Mouse (Mus musculus) embryonic facial prominence, embryonic 10.5 days (tissue): Measurements from ENCODE around the gene Fhod1. TPM values are rescaled to one million over a fixed set of nuclear protein-coding genes. Genes with fewer than 3 reads are reported as not detected.
A peak's percentile ranks its signal among the peaks of the same experiment; 100 is the strongest.
"Not testable (repeated sequence)": the region's sequence is repeated elsewhere in the genome, so short reads cannot be mapped to it uniquely, and the experiment has no call there.

Experiments
- DNase-seq: peaks from one replicate; pipeline ENCODE4 v3.0.0-alpha.2; 2017; ENCODE audit warnings: low spot score
- H3K27ac ChIP-seq: fragments of 300-500 bp; sonication (generic); replicated peaks from 2 replicates; pipeline ENCODE4 v1.5.1; 2016; ENCODE audit warnings: mild to moderate bottlenecking
- H3K27me3 ChIP-seq: fragments of 300-500 bp; sonication (generic); replicated peaks from 2 replicates; pipeline ENCODE4 v1.6.1; 2016; ENCODE audit warnings: low read depth, mild to moderate bottlenecking; ENCODE audit not compliant: poor library complexity, severe bottlenecking
- H3K36me3 ChIP-seq: fragments of 300-500 bp; sonication (generic); replicated peaks from 2 replicates; pipeline ENCODE4 v1.6.1; 2016; ENCODE audit warnings: mild to moderate bottlenecking, moderate library complexity
- H3K4me1 ChIP-seq: fragments of 300-500 bp; sonication (generic); 2 replicates; pipeline ENCODE4 v1.6.1; 2016
- H3K4me3 ChIP-seq: fragments of 300-500 bp; sonication (generic); 2 replicates; pipeline ENCODE4 v1.5.1; 2016; ENCODE audit warnings: mild to moderate bottlenecking, moderate library complexity
- H3K9me3 ChIP-seq: fragments of 300-500 bp; sonication (generic); 2 replicates; pipeline ENCODE4 v1.6.1; 2016; ENCODE audit warnings: mild to moderate bottlenecking
- WGBS: fragments of 180-500 bp; shearing (Covaris S2); methylation state at CpG from one replicate; pipeline ENCODE4 v1.1.7; 2016; 5-methylcytosine and 5-hydroxymethylcytosine counted together
- polyA plus RNA-seq: library from polyadenylated mRNA; unstranded; fragments of >200 nt; fragmentation: Nextera tagmentation; extraction: Ambion mirVana; gene quantifications from 2 replicates; pipeline ENCODE4 v1.2.1, GENCODE M21; 2016

Gene Fhod1
- polyA plus RNA-seq, 1 experiment from 2014 or later: 3.3 TPM

GRCm38 (mm10) chr8:105295895-105296573 lies 51.7 kb downstream of the Fhod1 start, which contains the start of gene Exoc3l:
Gene Exoc3l (minus strand): TSS chr8:105296101.
- no peak for DNase-seq
- peaks cover 25% of the 10 kb centered on the region for H3K36me3 ChIP-seq
- peak within 1 kb of the TSS; percentile 97 for H3K4me3 ChIP-seq
- H3K27ac ChIP-seq: peak within 1 kb of the TSS; percentile 90
- WGBS: 70% methylated on average over 11 of the region's 11 CpGs
- peaks cover 21% of the 10 kb centered on the region for H3K4me1 ChIP-seq
- no peaks in the 10 kb centered on the region for H3K9me3 ChIP-seq
- H3K27me3 ChIP-seq: peaks cover 27% of the 10 kb centered on the region

DNA sequence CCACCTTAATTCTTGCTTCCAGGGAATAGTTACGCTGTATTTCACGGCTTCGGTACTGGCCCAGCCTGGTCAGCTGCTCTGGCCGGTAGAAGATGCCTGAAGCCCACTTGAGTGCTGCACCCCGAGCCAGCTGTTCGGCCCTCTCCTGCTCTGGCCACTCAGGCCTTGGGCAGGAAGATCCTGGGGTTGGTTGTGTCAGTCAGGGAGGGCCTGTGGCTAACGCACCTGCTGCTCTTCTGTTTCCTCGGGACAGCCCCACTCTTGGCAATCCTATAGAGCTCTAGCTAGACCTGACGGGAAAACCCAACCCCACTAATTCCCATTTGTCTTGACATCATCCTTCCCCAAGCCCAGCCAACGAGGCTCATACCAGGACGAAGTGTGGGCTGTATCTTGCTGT lies 52.5 kb downstream of the Fhod1 start:
- peaks cover 17% of the 10 kb centered on the region for H3K36me3 ChIP-seq
- WGBS: 70% methylated on average over 11 of the region's 11 CpGs
- peaks cover 27% of the 10 kb centered on the region for H3K4me1 ChIP-seq
- no peak for DNase-seq
- H3K27me3 ChIP-seq: peaks cover 35% of the 10 kb centered on the region
- H3K9me3 ChIP-seq: no peaks in the 10 kb centered on the region
- H3K4me3 ChIP-seq: peak overlapping the region; percentile 37
- no peak overlapping the region for H3K27ac ChIP-seq

DNA sequence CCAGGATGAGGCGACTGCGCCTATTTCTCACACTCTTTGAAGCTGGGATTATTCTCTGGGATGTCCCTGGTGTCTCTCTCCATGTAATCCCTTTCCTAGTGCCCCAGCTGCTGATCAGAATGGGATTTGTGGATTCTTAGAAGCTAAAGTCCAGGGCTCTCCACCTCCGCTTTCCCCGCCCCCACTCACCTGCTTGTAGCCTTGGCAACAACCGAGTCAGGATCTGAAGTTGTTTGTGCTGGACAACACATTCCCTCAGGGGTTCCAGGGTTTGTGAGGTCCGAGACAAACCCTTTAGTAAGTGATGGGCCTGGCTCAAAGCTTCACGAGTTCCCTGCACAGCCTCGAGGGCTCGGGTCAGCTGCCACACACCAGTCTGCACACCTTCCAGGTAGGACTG lies 53.0 kb downstream of the Fhod1 start:
- no peak for DNase-seq
- Histone ChIP-seq H3K9me3 (no peaks in the 10 kb centered on the region), H3K27ac (no peak overlapping the region), H3K27me3 (peaks cover 39% of the 10 kb centered on the region), H3K36me3 (peaks cover 12% of the 10 kb centered on the region), H3K4me1 (peaks cover 32% of the 10 kb centered on the region), H3K4me3 (peak overlapping the region; percentile 37)
- 63% methylated on average over 9 of the region's 9 CpGs for WGBS

GRCm38 (mm10) chr8:105293405-105293804 lies 54.3 kb downstream of the Fhod1 start:
- Histone ChIP-seq H3K4me3 (no peak overlapping the region), H3K27me3 (peaks cover 42% of the 10 kb centered on the region), H3K9me3 (no peaks in the 10 kb centered on the region), H3K4me1 (peaks cover 37% of the 10 kb centered on the region), H3K27ac (no peak overlapping the region), H3K36me3 (no peaks in the 10 kb centered on the region)
- DNase-seq: no peak
- 67% methylated on average over 19 of the region's 19 CpGs for WGBS

DNA sequence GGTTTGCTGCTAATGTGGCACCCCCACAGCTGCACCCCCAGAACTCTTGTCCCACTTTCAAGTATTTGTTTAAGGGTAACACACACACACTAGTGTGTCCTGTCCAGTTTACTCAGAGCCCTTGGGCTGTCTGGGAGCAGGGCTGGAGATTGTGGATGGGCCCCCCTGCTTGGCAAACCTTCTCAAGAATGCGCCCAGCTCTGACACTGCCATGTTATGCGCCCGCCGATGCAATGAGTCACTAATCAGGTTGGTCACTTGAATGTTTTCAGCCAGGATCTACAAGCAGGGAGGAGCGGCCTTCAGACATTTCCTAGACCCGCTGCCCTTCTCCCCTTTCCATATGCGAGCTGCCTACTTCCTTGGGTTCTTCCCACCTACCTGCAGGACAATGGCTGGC lies 55.3 kb downstream of the Fhod1 start:
- Histone ChIP-seq H3K36me3 (no peaks in the 10 kb centered on the region), H3K27me3 (peaks cover 42% of the 10 kb centered on the region), H3K4me1 (peaks cover 39% of the 10 kb centered on the region), H3K9me3 (no peaks in the 10 kb centered on the region), H3K27ac (no peak overlapping the region), H3K4me3 (no peak overlapping the region)
- DNase-seq: no peak
- 85% methylated on average over 7 of the region's 7 CpGs for WGBS

DNA sequence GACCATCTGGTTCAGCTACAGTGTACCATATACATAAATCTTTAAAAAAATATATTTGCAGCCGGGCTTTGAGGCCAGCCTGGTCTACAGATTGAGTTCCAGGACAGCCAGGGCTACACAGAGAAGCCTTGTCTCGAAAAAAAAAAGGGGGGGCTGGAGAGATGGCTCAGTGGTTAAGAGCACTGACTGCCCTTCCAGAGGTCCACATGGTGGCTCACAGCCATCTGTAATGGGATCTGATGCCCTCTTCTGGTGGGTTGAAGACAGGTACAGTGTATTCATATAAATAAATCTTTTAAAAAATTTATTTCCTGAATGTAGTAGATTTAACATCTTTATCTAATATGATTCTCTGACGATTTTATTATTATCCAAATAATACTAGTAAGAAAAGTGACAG lies 56.0 kb downstream of the Fhod1 start:
- peaks cover 35% of the 10 kb centered on the region for H3K4me1 ChIP-seq
- not testable (repeated sequence) for H3K9me3 ChIP-seq, H3K4me3 ChIP-seq, DNase-seq, H3K36me3 ChIP-seq, H3K27ac ChIP-seq
- WGBS: 66% methylated on average over 3 of the region's 3 CpGs
- H3K27me3 ChIP-seq: peaks cover 43% of the 10 kb centered on the region

DNA sequence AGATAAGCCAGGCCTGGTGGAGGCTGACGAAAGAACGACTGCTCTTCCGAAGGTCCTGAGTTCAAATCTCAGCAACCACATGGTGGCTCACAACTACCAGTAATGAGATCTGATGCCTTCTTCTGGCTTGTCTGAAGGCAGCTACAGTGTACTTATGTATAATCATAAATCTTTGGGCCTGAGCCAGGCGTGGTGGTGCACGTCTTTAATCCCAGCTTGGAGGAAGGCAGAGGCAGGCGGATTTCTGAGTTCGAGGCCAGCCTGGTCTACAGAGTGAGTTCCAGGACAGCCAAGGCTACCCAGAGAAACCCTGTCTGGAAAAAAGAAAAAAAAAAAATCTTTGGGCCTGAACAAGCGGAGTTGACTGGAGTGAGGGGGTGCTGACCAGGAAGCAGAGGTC lies 56.4 kb downstream of the Fhod1 start:
- Histone ChIP-seq H3K27me3 (peaks cover 47% of the 10 kb centered on the region), H3K4me1 (peaks cover 31% of the 10 kb centered on the region)
- DNase-seq, H3K4me3 ChIP-seq, H3K36me3 ChIP-seq, H3K9me3 ChIP-seq, H3K27ac ChIP-seq: not testable (repeated sequence)
- 88% methylated on average over 8 of the region's 8 CpGs for WGBS

DNA sequence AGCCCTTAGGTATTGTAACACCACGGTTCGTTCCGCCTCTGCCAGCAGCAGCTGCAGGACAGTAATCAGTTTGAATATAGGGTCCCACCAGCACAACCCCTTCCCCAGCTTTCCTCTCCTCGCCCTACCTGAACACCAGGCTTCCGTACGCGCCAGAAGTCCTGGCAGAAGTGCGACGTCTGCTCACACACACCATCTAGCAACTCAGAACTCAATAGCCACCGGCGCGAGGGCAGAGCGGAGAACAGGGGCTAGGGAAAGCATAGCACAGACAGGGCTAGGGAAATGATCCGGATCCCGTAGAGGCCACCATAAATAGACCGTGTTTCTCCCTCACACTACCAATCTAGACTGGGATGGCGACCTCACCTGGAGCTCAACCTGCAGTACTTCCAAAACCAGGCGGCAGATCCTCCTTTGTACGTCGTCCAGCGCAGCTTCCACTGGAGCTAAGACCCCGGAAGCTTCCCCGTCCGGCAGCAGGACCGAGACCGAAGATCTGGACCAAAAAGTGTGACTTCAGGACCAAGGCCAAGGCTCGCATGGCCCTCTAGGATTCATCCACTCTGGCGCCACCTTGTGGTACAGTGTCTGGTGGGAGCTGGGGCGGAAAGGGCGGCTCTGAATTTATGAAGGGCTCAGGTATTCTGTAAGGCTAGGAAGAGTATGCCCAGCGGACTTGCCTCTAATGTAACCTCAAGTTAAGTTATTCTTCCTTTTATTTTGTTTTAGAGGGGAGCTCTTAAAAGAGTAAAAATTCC lies 57.0 kb downstream of the Fhod1 start:
- peaks cover 46% of the 10 kb centered on the region for H3K27me3 ChIP-seq
- no peaks in the 10 kb centered on the region for H3K36me3 ChIP-seq
- no peak overlapping the region for H3K27ac ChIP-seq
- 6% methylated on average over 31 of the region's 31 CpGs for WGBS
- H3K4me1 ChIP-seq: peaks cover 31% of the 10 kb centered on the region
- H3K9me3 ChIP-seq: no peaks in the 10 kb centered on the region
- peak; percentile 90 for DNase-seq
- H3K4me3 ChIP-seq: peak overlapping the region; percentile 69

GRCm38 (mm10) chr8:105289805-105290460 lies 57.8 kb downstream of the Fhod1 start, which contains the start of gene 4931428F04Rik:
Gene 4931428F04Rik (minus strand): TSS chr8:105289864.
- peaks cover 31% of the 10 kb centered on the region for H3K4me1 ChIP-seq
- peaks cover 51% of the 10 kb centered on the region for H3K27me3 ChIP-seq
- H3K36me3 ChIP-seq: peaks cover 7% of the 10 kb centered on the region
- no peaks in the 10 kb centered on the region for H3K9me3 ChIP-seq
- peak within 1 kb of the TSS; percentile 69 for H3K4me3 ChIP-seq
- peak; percentile 71 for DNase-seq
- WGBS: 2% methylated on average over 43 of the region's 43 CpGs
- peak within 1 kb of the TSS; percentile 94 for H3K27ac ChIP-seq

- Histone ChIP-seq H3K4me3 (peak overlapping the region; percentile 69), H3K27ac (peak overlapping the region; percentile 94), H3K27me3 (peaks cover 59% of the 10 kb centered on the region), H3K36me3 (peaks cover 13% of the 10 kb centered on the region), H3K4me1 (peaks cover 31% of the 10 kb centered on the region), H3K9me3 (no peaks in the 10 kb centered on the region)
- DNase-seq: peak; percentile 95
- under 1% methylated on average over 53 of the region's 53 CpGs for WGBS
Observed at GRCm38 (mm10) chr8:105288958-105289732, 58.6 kb downstream of the Fhod1 start.

DNA sequence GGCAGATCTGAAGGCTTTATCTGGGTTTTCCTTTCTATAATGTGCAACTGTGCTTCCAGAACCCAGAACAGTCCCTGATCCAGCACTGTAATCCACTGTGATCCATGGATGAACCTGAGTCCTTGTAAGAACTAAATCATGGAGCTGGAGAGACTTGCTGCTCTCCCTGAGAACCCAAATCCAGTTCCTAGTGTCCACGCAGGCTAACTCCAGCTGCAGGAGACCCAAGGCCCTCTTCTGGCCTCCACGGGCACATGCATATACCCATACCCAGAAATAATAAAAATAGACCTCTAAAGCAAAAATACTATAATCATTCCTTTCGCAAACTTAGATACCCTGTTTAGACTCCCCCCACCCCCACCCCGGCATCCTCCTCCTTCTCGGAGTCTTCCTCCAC lies 59.5 kb downstream of the Fhod1 start:
- 92% methylated on average over 5 of the region's 5 CpGs for WGBS
- peaks cover 58% of the 10 kb centered on the region for H3K27me3 ChIP-seq
- H3K27ac ChIP-seq: no peak overlapping the region
- peak overlapping the region; percentile 69 for H3K4me3 ChIP-seq
- peaks cover 33% of the 10 kb centered on the region for H3K4me1 ChIP-seq
- no peak for DNase-seq
- H3K36me3 ChIP-seq: peaks cover 15% of the 10 kb centered on the region
- H3K9me3 ChIP-seq: no peaks in the 10 kb centered on the region

DNA sequence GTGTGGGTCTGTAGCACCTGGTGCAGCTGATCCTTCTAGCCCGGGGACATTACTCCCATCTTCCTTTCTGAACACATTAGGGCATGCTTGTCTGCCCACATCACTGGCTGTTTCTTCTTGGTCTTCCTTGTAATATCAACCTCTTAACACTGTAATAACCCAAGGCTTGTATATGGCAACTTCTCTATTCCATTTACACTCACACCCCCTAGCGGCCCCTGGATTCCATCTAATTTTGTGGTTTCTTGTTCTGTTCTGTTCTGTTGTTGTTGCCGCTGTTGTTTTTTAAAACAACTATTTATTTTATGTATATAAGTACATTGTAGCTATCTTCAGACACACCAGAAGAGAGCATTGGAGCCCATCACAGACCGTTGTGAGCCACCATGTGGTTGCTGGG lies 60.8 kb downstream of the Fhod1 start:
- no peak overlapping the region for H3K4me3 ChIP-seq
- H3K27ac ChIP-seq: no peak overlapping the region
- no peaks in the 10 kb centered on the region for H3K9me3 ChIP-seq
- no peak for DNase-seq
- H3K4me1 ChIP-seq: peaks cover 37% of the 10 kb centered on the region
- H3K36me3 ChIP-seq: peaks cover 28% of the 10 kb centered on the region
- peaks cover 60% of the 10 kb centered on the region for H3K27me3 ChIP-seq
- 87% methylated on average over 4 of the region's 4 CpGs for WGBS
